Mouse (Mus musculus) neural tube, embryonic 14.5 days (tissue): Measurements from ENCODE around the gene Cpsf4l. TPM values are rescaled to one million over a fixed set of nuclear protein-coding genes. Genes with fewer than 3 reads are reported as not detected.

ENCODE experiments used
- ATAC-seq: fragments of 200-750 bp; cut with Nextera tagmentation; 2 replicates; pipeline ENCODE4 v1.8.0; 2017; ENCODE audit warnings: low read depth, mild to moderate bottlenecking, moderate TSS enrichment, moderate library complexity
- H3K27ac ChIP-seq: fragments of 300-500 bp; sonication (generic); 2 replicates; pipeline ENCODE4 v1.5.1; 2014; ENCODE audit warnings: low read depth, mild to moderate bottlenecking, control low read depth, low read length, moderate library complexity, mixed read lengths
- H3K27me3 ChIP-seq: fragments of 300-500 bp; sonication (generic); 2 replicates; pipeline ENCODE4 v1.6.1; 2014; ENCODE audit warnings: low read length; ENCODE audit not compliant: control insufficient read depth, insufficient read depth
- H3K36me3 ChIP-seq: fragments of 300-500 bp; sonication (generic); 2 replicates; pipeline ENCODE4 v1.6.1; 2014; ENCODE audit warnings: low read length, mixed read lengths; ENCODE audit not compliant: control insufficient read depth, insufficient read depth
- H3K4me1 ChIP-seq: fragments of 300-500 bp; sonication (generic); 2 replicates; pipeline ENCODE4 v1.6.1; 2014; ENCODE audit warnings: low read length; ENCODE audit not compliant: control insufficient read depth, insufficient read depth
- H3K4me2 ChIP-seq: fragments of 300-500 bp; sonication (generic); 2 replicates; pipeline ENCODE4 v1.6.1; 2014; ENCODE audit warnings: mild to moderate bottlenecking, low read depth, low read length, control low read depth
- H3K4me3 ChIP-seq: fragments of 300-500 bp; sonication (generic); 2 replicates; pipeline ENCODE4 v1.5.1; 2014; ENCODE audit warnings: low read depth, low read length, control low read depth, mixed read lengths
- H3K9ac ChIP-seq: fragments of 300-500 bp; sonication (generic); replicated peaks from 2 replicates; pipeline ENCODE4 v1.6.1; 2014; ENCODE audit warnings: low read depth, mild to moderate bottlenecking, control low read depth, low read length, mixed read lengths
- H3K9me3 ChIP-seq: fragments of 300-500 bp; sonication (generic); 2 replicates; pipeline ENCODE4 v1.6.1; 2016; ENCODE audit warnings: low read length; ENCODE audit not compliant: control insufficient read depth
- WGBS: fragments of 180-500 bp; shearing (Covaris S2); extraction: QIAGEN DNeasy Blood & Tissue Kit; methylation state at CpG from one replicate; pipeline ENCODE4 v1.1.7; 2014; 5-methylcytosine and 5-hydroxymethylcytosine counted together
- polyA plus RNA-seq: library from polyadenylated mRNA; unstranded; fragments of >200 nt; fragmentation: Nextera tagmentation; extraction: Ambion mirVana; gene quantifications from 2 replicates; pipeline ENCODE4 v1.2.1, GENCODE M21; 2014

The Cpsf4l gene
- 0.31 and 0.72 TPM in 2 replicates for polyA plus RNA-seq

- H3K4me3 ChIP-seq, result no peak within 1 kb of the TSS
- peaks cover 15% of the 10 kb centered on the region for H3K4me1 ChIP-seq
- no peaks in the 10 kb centered on the region for H3K36me3 ChIP-seq
- H3K9ac ChIP-seq, result peak within 1 kb of the TSS; percentile 32
- peak; percentile 47; the same call in 1 of the 2 replicates for ATAC-seq
- 0 out of 2 replicates have a peak within 1 kb of the TSS, but pooled peaks have one; percentile 14 for H3K4me2 ChIP-seq
- H3K27ac ChIP-seq, result peak within 1 kb of the TSS; percentile 58
- 6% methylated on average over 11 of the region's 11 CpGs for WGBS
- no peaks in the 10 kb centered on the region; the same call in 1 of the 2 replicates for H3K27me3 ChIP-seq
- H3K9me3 ChIP-seq, result no peaks in the 10 kb centered on the region
Measured at GRCm38 (mm10) chr11:113709731-113710256, at the start of gene Cpsf4l. Cpsf4l (minus strand) TSS chr11:113710017.

- Histone ChIP-seq H3K9me3 (no peaks in the 10 kb centered on the region), H3K9ac (no peak overlapping the region), H3K27me3 (no peaks in the 10 kb centered on the region), H3K4me3 (no peak overlapping the region), H3K36me3 (no peaks in the 10 kb centered on the region), H3K27ac (no peak overlapping the region), H3K4me1 (no peaks in the 10 kb centered on the region), H3K4me2 (no peak overlapping the region)
- no peak for ATAC-seq
- WGBS, result 94% methylated on average over 5 of the region's 5 CpGs
Measured at GRCm38 (mm10) chr11:113758851-113759250, 49.0 kb upstream of the Cpsf4l start.

- Histone ChIP-seq H3K4me1 (peaks cover 6% of the 10 kb centered on the region; the same call in 1 of the 2 replicates), H3K27me3 (no peaks in the 10 kb centered on the region), H3K27ac (no peak overlapping the region), H3K36me3 (no peaks in the 10 kb centered on the region), H3K9me3 (no peaks in the 10 kb centered on the region), H3K4me3 (no peak overlapping the region), H3K4me2 (no peak overlapping the region), H3K9ac (no peak overlapping the region)
- 94% methylated on average over 12 of the region's 12 CpGs for WGBS
- no peak for ATAC-seq
Measured at GRCm38 (mm10) chr11:113756578-113756977, 46.8 kb upstream of the Cpsf4l start.

GRCm38 (mm10) chr11:113755878-113756277 lies 46.1 kb upstream of the Cpsf4l start:
- H3K9ac ChIP-seq, result no peak overlapping the region
- H3K4me1 ChIP-seq, result peaks cover 6% of the 10 kb centered on the region; the same call in 1 of the 2 replicates
- no peak overlapping the region for H3K4me2 ChIP-seq
- 95% methylated on average over 14 of the region's 14 CpGs for WGBS
- no peaks in the 10 kb centered on the region for H3K9me3 ChIP-seq
- H3K36me3 ChIP-seq, result no peaks in the 10 kb centered on the region
- ATAC-seq, result no peak
- no peaks in the 10 kb centered on the region for H3K27me3 ChIP-seq
- no peak overlapping the region for H3K27ac ChIP-seq
- H3K4me3 ChIP-seq, result no peak overlapping the region

- no peak overlapping the region for H3K9ac ChIP-seq
- 51% methylated on average over 9 of the region's 9 CpGs for WGBS
- H3K4me3 ChIP-seq, result no peak overlapping the region
- ATAC-seq, result no peak
- no peaks in the 10 kb centered on the region for H3K27me3 ChIP-seq
- no peak overlapping the region for H3K4me2 ChIP-seq
- peaks cover 8% of the 10 kb centered on the region for H3K4me1 ChIP-seq
- no peaks in the 10 kb centered on the region for H3K36me3 ChIP-seq
- H3K9me3 ChIP-seq, result no peaks in the 10 kb centered on the region
- H3K27ac ChIP-seq, result no peak overlapping the region
Measured at GRCm38 (mm10) chr11:113754845-113755244, 45.0 kb upstream of the Cpsf4l start.

GRCm38 (mm10) chr11:113752685-113753430 lies 43.0 kb upstream of the Cpsf4l start:
- 95% methylated on average over 10 of the region's 10 CpGs for WGBS
- H3K9ac ChIP-seq, result no peak overlapping the region
- no peak overlapping the region for H3K27ac ChIP-seq
- no peaks in the 10 kb centered on the region for H3K36me3 ChIP-seq
- H3K9me3 ChIP-seq, result no peaks in the 10 kb centered on the region
- H3K4me1 ChIP-seq, result peaks cover 26% of the 10 kb centered on the region
- H3K4me3 ChIP-seq, result no peak overlapping the region
- no peak for ATAC-seq
- H3K4me2 ChIP-seq, result no peak overlapping the region
- no peaks in the 10 kb centered on the region for H3K27me3 ChIP-seq

- 16% methylated on average over 15 of the region's 15 CpGs for whole genome bisulfite sequencing
Measured at GRCm38 (mm10) chr11:113752158-113752661, 42.4 kb upstream of the Cpsf4l start.

GRCm38 (mm10) chr11:113751484-113752084 lies 41.8 kb upstream of the Cpsf4l start, which contains the start of gene Cdc42ep4:
Cdc42ep4 (minus strand) TSS chr11:113751881.
- peaks cover 30% of the 10 kb centered on the region for H3K4me1 ChIP-seq
- peak within 1 kb of the TSS; percentile 87 for H3K4me3 ChIP-seq
- WGBS, result under 1% methylated on average over 44 of the region's 44 CpGs
- H3K36me3 ChIP-seq, result no peaks in the 10 kb centered on the region
- H3K4me2 ChIP-seq, result peak within 1 kb of the TSS; percentile 48
- peak within 1 kb of the TSS; percentile 87 for H3K9ac ChIP-seq
- peak; percentile 87 for ATAC-seq
- H3K9me3 ChIP-seq, result no peaks in the 10 kb centered on the region
- peak within 1 kb of the TSS; percentile 91 for H3K27ac ChIP-seq
- H3K27me3 ChIP-seq, result no peaks in the 10 kb centered on the region

More at GRCm38 (mm10) chr11:113752158-113752661, 42.4 kb upstream of the Cpsf4l start:
- Histone ChIP-seq H3K27ac (peak overlapping the region; percentile 91; the same call in 1 of the 2 replicates), H3K4me1 (peaks cover 30% of the 10 kb centered on the region), H3K27me3 (no peaks in the 10 kb centered on the region), H3K9ac (peak overlapping the region; percentile 87; the same call in 1 of the 2 replicates), H3K9me3 (no peaks in the 10 kb centered on the region), H3K4me3 (peak overlapping the region; percentile 87), H3K36me3 (no peaks in the 10 kb centered on the region), H3K4me2 (peak overlapping the region; percentile 48)
- 0 out of 2 replicates have a peak, but pooled peaks have one; percentile 0 for ATAC-seq
